Mouse (Mus musculus) T-helper 1 cell (primary cell): Measurements from ENCODE around the gene Serinc4.

ENCODE experiments used
- in situ Hi-C: fragments of 300-600 bp; cut with MboI, MseI; formaldehyde crosslinking; loops from one replicate; pipeline ENCODE4 v1.15.1; 2025; ENCODE audit warnings: high pct_unique_total_duplicates

Gene Serinc4

GRCm38 (mm10) chr2:121448739-121449535 is 7.6 kb downstream of the Serinc4 start, which contains the start of gene Serf2:
Gene Serf2 (plus strand): TSS chr2:121449195.
- in situ Hi-C loops: no loop called here

- in situ Hi-C loops: no loop called here
Observed at GRCm38 (mm10) chr2:121448136-121448535, 8.4 kb downstream of the Serinc4 start.

GRCm38 (mm10) chr2:121447006-121447405 is 9.6 kb downstream of the Serinc4 start:
- in situ Hi-C loops: no loop called here

GRCm38 (mm10) chr2:121446506-121446905 is 10.1 kb downstream of the Serinc4 start:
- in situ Hi-C loops: no loop called here

- in situ Hi-C loops: no loop called here
Observed at GRCm38 (mm10) chr2:121445117-121445516, 11.5 kb downstream of the Serinc4 start.

- in situ Hi-C loops: loop anchor here (5.0 kb wide), 1 partner anchor 37 kb away; no protein-coding TSS in a partner anchor
Observed at GRCm38 (mm10) chr2:121444178-121444577, 12.4 kb downstream of the Serinc4 start, which contains the start of gene Ell3. Gene Ell3 (minus strand): TSS chr2:121444278.

- in situ Hi-C loops: loop anchor here (5.0 kb wide), 1 partner anchor 36 kb away; no protein-coding TSS in a partner anchor
Observed at GRCm38 (mm10) chr2:121443068-121443349, 13.6 kb downstream of the Serinc4 start.

- in situ Hi-C loops: loop anchor here (5.0 kb wide), 1 partner anchor 35 kb away; no protein-coding TSS in a partner anchor
Observed at GRCm38 (mm10) chr2:121442259-121443067, 14.1 kb downstream of the Serinc4 start.

- in situ Hi-C loops: loop anchor here (5.0 kb wide), 1 partner anchor 34 kb away; no protein-coding TSS in a partner anchor
Observed at GRCm38 (mm10) chr2:121441800-121442199, 14.8 kb downstream of the Serinc4 start.

- in situ Hi-C loops: loop anchor here (5.0 kb wide), 1 partner anchor 34 kb away; no protein-coding TSS in a partner anchor
Observed at GRCm38 (mm10) chr2:121440834-121441605, 15.6 kb downstream of the Serinc4 start.

- in situ Hi-C loops: loop anchor here (5.0 kb wide), 1 partner anchor 32 kb away; no protein-coding TSS in a partner anchor
Observed at GRCm38 (mm10) chr2:121439746-121440145, 16.8 kb downstream of the Serinc4 start.

GRCm38 (mm10) chr2:121434854-121435253 is 21.7 kb downstream of the Serinc4 start:
- in situ Hi-C loops: no loop called here

GRCm38 (mm10) chr2:121425890-121426289 is 30.7 kb downstream of the Serinc4 start:
- in situ Hi-C loops: no loop called here

GRCm38 (mm10) chr2:121423166-121423565 is 33.4 kb downstream of the Serinc4 start:
- in situ Hi-C loops: no loop called here

GRCm38 (mm10) chr2:121418476-121418875 is 38.1 kb downstream of the Serinc4 start:
- in situ Hi-C loops: no loop called here

GRCm38 (mm10) chr2:121416356-121416755 is 40.2 kb downstream of the Serinc4 start:
- in situ Hi-C loops: no loop called here

- in situ Hi-C loops: no loop called here
Observed at GRCm38 (mm10) chr2:121415591-121415990, 41.0 kb downstream of the Serinc4 start.

- in situ Hi-C loops: no loop called here
Observed at GRCm38 (mm10) chr2:121415103-121415502, 41.5 kb downstream of the Serinc4 start.

GRCm38 (mm10) chr2:121414139-121414685 is 42.4 kb downstream of the Serinc4 start:
- in situ Hi-C loops: no loop called here

- in situ Hi-C loops: no loop called here
Observed at GRCm38 (mm10) chr2:121413387-121414042, 43.1 kb downstream of the Serinc4 start, which contains the start of the genes Pdia3 and Catsper2. Gene Pdia3 (plus strand): TSS chr2:121413775. Gene Catsper2 (minus strand): TSS chr2:121413792.
